Mouse (Mus musculus): ENCODE results near the gene H2-Ab1. TPM values are rescaled to one million over a fixed set of nuclear protein-coding genes. Genes with fewer than 3 reads are reported as not detected.

H2-Ab1 gene
- polyA plus RNA-seq, 1 experiment from 2014 or later, result 1.7 TPM

DNA sequence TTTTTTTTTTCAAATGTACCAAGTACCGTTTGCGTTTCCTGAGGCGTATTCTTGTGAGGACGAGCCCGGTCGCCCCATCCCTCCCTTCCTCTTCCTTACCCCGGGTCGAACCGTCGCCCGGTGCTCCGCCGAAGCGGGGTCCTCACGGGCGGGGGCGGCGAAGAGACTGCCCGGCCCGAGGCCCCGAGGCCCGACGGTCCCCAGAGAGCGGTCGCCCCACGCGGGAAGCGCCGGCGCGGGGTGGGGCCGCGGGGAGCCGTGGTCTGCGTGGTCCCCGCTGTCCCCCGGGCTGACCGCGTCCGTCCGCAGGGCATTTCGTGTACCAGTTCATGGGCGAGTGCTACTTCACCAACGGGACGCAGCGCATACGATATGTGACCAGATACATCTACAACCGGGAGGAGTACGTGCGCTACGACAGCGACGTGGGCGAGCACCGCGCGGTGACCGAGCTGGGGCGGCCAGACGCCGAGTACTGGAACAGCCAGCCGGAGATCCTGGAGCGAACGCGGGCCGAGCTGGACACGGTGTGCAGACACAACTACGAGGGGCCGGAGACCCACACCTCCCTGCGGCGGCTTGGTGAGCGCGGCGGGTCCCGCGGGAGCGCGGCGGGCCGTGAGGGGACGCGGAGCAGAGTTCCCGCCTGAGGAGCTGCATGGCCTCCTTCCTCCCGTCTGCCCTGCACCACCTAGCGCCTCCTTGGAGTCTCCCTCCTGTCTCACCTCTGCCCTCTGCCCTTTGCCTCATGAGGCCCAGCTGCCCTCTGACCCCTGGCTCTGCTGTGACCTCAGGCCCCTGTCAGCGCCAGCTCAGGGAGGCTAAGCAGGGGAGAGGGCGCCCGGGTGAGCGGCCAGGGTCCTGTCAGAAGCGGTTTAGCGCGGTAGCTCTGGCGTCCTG is 7.2 kb downstream of the H2-Ab1 start:
- Histone ChIP-seq H3K36me3 (no peaks in the 10 kb centered on the region), H3K4me2 (replicated peaks) (peak overlapping the region; percentile 98), H3K27me3 (peaks cover 29% of the 10 kb centered on the region), H3K9me3 (replicated peaks) (no peaks in the 10 kb centered on the region), H3K4me1 (peaks cover 23% of the 10 kb centered on the region), H3K9ac (peak overlapping the region; percentile 54), H3K27ac (no peak overlapping the region), H3K4me3 (peak overlapping the region; percentile 53)
- peak; percentile 26; the same call in 1 of the 2 replicates for ATAC-seq (ENCODE audit: low FRiP score)
- WGBS, result under 1% methylated on average over 92 of the region's 93 CpGs

DNA sequence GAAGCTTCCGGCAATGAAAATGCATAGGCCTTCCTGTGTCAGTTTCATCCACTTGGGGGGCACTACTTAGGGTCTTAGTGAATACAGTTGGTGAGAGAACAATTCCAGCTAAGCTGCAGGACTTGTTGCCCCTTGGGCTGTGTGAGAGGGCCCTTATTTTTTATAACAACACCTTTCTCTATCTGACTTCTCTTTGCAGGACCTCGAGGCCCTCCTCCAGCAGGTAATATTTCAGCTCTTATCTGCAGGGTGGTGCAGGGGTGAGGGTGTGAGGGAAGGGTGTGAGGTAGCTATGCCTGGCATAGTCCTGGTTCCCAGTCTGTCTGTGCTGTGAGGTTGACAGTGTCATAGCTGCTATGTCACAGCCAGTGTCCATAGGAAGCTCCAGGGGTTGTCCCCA is 10.8 kb downstream of the H2-Ab1 start:
- Histone ChIP-seq H3K9ac (no peak overlapping the region), H3K4me1 (peaks cover 18% of the 10 kb centered on the region), H3K9me3 (replicated peaks) (no peaks in the 10 kb centered on the region), H3K27me3 (peaks cover 23% of the 10 kb centered on the region), H3K4me3 (no peak overlapping the region), H3K36me3 (no peaks in the 10 kb centered on the region), H3K27ac (no peak overlapping the region), H3K4me2 (replicated peaks) (no peak overlapping the region)
- ATAC-seq (ENCODE audit: low FRiP score), result no peak
- 92% methylated on average over 2 of the region's 2 CpGs for WGBS

DNA sequence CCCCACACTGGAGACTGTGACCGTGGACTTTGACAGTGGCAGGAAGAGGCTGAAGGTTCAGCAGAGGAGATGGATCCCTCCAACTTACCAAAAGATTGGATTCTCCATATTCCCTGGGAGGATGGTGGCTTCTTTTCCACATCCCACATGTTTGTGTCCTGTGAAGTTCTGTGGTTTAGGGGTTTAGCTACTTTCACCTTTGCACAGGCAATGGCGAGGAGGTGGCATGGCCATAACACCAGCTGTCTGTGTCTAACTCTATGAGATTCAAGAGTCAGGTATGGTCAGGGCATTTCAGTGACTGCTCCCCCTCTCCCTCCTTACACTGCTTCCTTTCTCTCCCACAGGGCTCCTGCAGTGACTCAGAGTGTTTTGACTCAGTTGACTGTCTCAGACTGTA is 11.3 kb downstream of the H2-Ab1 start:
- ATAC-seq (ENCODE audit: low FRiP score), result no peak
- H3K9ac ChIP-seq, result no peak overlapping the region

GRCm38 (mm10) chr17:34269817-34270216 is 12.3 kb downstream of the H2-Ab1 start:
- peaks cover 5% of the 10 kb centered on the region for H3K4me1 ChIP-seq
- no peak overlapping the region for H3K9ac ChIP-seq
- 73% methylated on average over 4 of the region's 4 CpGs for WGBS
- no peak overlapping the region for H3K27ac ChIP-seq
- no peaks in the 10 kb centered on the region for H3K9me3 ChIP-seq (replicated peaks)
- no peak overlapping the region for H3K4me2 ChIP-seq (replicated peaks)
- ATAC-seq (ENCODE audit: low FRiP score), result no peak
- H3K27me3 ChIP-seq, result peaks cover 9% of the 10 kb centered on the region
- H3K36me3 ChIP-seq, result no peaks in the 10 kb centered on the region
- no peak overlapping the region for H3K4me3 ChIP-seq

More for the DNA sequence above, 11.3 kb downstream of the H2-Ab1 start:
- Histone ChIP-seq H3K27ac (no peak overlapping the region), H3K4me1 (peaks cover 13% of the 10 kb centered on the region), H3K36me3 (no peaks in the 10 kb centered on the region), H3K9me3 (replicated peaks) (no peaks in the 10 kb centered on the region), H3K4me2 (replicated peaks) (no peak overlapping the region), H3K4me3 (no peak overlapping the region), H3K27me3 (peaks cover 19% of the 10 kb centered on the region)
- 82% methylated on average over 2 of the region's 2 CpGs for WGBS

GRCm38 (mm10) chr17:34270230-34270629 is 12.7 kb downstream of the H2-Ab1 start:
- WGBS, result 91% methylated on average over 2 of the region's 2 CpGs
- no peak for ATAC-seq (ENCODE audit: low FRiP score)
- Histone ChIP-seq H3K27me3 (peaks cover 5% of the 10 kb centered on the region), H3K4me1 (peaks cover 1% of the 10 kb centered on the region), H3K9me3 (replicated peaks) (no peaks in the 10 kb centered on the region), H3K4me2 (replicated peaks) (no peak overlapping the region), H3K36me3 (no peaks in the 10 kb centered on the region), H3K9ac (no peak overlapping the region), H3K27ac (no peak overlapping the region), H3K4me3 (no peak overlapping the region)

- Histone ChIP-seq H3K9ac (no peak overlapping the region), H3K4me3 (no peak overlapping the region), H3K4me2 (replicated peaks) (no peak overlapping the region), H3K36me3 (no peaks in the 10 kb centered on the region), H3K27ac (no peak overlapping the region), H3K4me1 (no peaks in the 10 kb centered on the region), H3K9me3 (replicated peaks) (no peaks in the 10 kb centered on the region), H3K27me3 (no peaks in the 10 kb centered on the region; the same call in 1 of the 2 replicates)
- WGBS, result 78% methylated on average over 2 of the region's 2 CpGs
- no peak for ATAC-seq (ENCODE audit: low FRiP score)
These were observed 13.5 kb downstream of the H2-Ab1 start for GRCm38 (mm10) chr17:34270940-34271339.

GRCm38 (mm10) chr17:34272102-34272501 is 14.6 kb downstream of the H2-Ab1 start:
- WGBS, result 88% methylated on average over 1 of the region's 1 CpGs
- Histone ChIP-seq H3K27ac (no peak overlapping the region), H3K9ac (no peak overlapping the region), H3K36me3 (no peaks in the 10 kb centered on the region), H3K4me2 (replicated peaks) (no peak overlapping the region), H3K9me3 (replicated peaks) (no peaks in the 10 kb centered on the region), H3K27me3 (no peaks in the 10 kb centered on the region; the same call in 1 of the 2 replicates), H3K4me1 (no peaks in the 10 kb centered on the region), H3K4me3 (no peak overlapping the region)
- ATAC-seq (ENCODE audit: low FRiP score), result no peak

DNA sequence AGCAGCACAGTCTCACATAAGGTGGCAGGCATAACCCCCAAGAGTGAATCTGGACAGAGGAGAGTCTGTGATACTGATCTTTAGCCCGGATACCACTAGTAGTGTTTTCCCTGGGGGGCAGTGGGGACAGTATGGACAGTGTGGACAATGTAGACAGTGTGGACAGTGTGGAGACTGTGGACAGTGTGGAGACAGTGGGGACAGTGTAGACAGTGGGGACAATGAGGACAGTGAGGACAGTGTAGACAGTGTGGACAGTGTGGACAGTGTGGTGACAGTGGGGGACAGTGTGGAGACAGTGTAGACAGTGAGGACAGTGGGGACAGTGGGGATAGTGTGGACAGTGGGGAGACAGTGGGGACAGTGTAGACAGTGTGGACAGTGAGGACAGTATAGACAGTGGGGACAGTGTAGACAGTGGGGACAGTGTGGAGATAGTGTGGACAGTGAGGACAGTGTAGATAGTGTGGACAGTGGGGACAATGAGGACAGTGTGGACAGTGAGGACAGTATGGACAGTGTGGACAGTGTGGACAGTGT is 23.1 kb downstream of the H2-Ab1 start:
- WGBS, result 73% methylated on average over 1 of the region's 1 CpGs
- no peaks in the 10 kb centered on the region for H3K4me1 ChIP-seq
- no peak overlapping the region for H3K27ac ChIP-seq
- H3K9me3 ChIP-seq (replicated peaks), result no peaks in the 10 kb centered on the region
- H3K27me3 ChIP-seq, result 0 out of 2 replicates have a peak, but pooled peaks cover 3% of the 10 kb centered on the region
- no peak overlapping the region for H3K4me3 ChIP-seq
- H3K4me2 ChIP-seq (replicated peaks), result no peak overlapping the region
- no peak overlapping the region for H3K9ac ChIP-seq
- no peak for ATAC-seq (ENCODE audit: low FRiP score)
- H3K36me3 ChIP-seq, result no peaks in the 10 kb centered on the region

GRCm38 (mm10) chr17:34281836-34282235 is 24.3 kb downstream of the H2-Ab1 start:
- no peaks in the 10 kb centered on the region for H3K4me1 ChIP-seq
- 73% methylated on average over 1 of the region's 1 CpGs for WGBS
- ATAC-seq (ENCODE audit: low FRiP score), result no peak
- no peak overlapping the region for H3K9ac ChIP-seq
- H3K9me3 ChIP-seq (replicated peaks), result no peaks in the 10 kb centered on the region
- no peaks in the 10 kb centered on the region for H3K36me3 ChIP-seq
- no peak overlapping the region for H3K4me3 ChIP-seq
- H3K4me2 ChIP-seq (replicated peaks), result no peak overlapping the region
- H3K27me3 ChIP-seq, result 0 out of 2 replicates have a peak, but pooled peaks cover 3% of the 10 kb centered on the region
- H3K27ac ChIP-seq, result no peak overlapping the region

- H3K4me2 ChIP-seq (replicated peaks), result no peak overlapping the region
- no peak overlapping the region for H3K4me3 ChIP-seq
- no peak for ATAC-seq (ENCODE audit: low FRiP score)
- H3K9me3 ChIP-seq (replicated peaks), result no peaks in the 10 kb centered on the region
- no peaks in the 10 kb centered on the region for H3K4me1 ChIP-seq
- WGBS, result 79% methylated on average over 4 of the region's 4 CpGs
- H3K27ac ChIP-seq, result no peak overlapping the region
- no peaks in the 10 kb centered on the region for H3K36me3 ChIP-seq
- peaks cover 3% of the 10 kb centered on the region; the same call in 1 of the 2 replicates for H3K27me3 ChIP-seq
- H3K9ac ChIP-seq, result no peak overlapping the region
These were observed 27.9 kb downstream of the H2-Ab1 start for GRCm38 (mm10) chr17:34285371-34285770.

DNA sequence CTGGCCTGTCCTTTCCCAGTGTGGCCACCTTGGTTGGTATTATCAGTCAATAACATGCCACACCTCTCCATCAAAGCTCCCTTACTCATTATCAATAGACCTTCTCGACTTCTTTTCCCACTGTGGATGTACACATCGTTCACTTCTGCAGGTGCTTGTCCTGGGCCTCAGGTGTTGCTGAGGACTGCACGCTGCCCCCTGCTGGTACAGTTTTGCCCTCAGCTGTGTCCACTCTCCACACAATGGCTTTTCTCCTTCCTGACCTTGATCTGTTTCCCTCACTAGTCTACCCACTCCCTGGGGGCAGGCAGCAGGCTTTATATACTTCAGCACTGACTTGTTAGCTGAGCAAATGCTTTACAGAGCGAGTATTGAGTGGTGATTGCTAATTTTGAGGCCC is 28.4 kb downstream of the H2-Ab1 start:
- H3K4me2 ChIP-seq (replicated peaks), result no peak overlapping the region
- no peaks in the 10 kb centered on the region for H3K36me3 ChIP-seq
- H3K9me3 ChIP-seq (replicated peaks), result no peaks in the 10 kb centered on the region
- H3K9ac ChIP-seq, result no peak overlapping the region
- 42% methylated on average over 4 of the region's 4 CpGs for WGBS
- no peaks in the 10 kb centered on the region for H3K4me1 ChIP-seq
- no peak overlapping the region for H3K27ac ChIP-seq
- H3K4me3 ChIP-seq, result no peak overlapping the region
- peaks cover 3% of the 10 kb centered on the region; the same call in 1 of the 2 replicates for H3K27me3 ChIP-seq
- ATAC-seq (ENCODE audit: low FRiP score), result no peak

DNA sequence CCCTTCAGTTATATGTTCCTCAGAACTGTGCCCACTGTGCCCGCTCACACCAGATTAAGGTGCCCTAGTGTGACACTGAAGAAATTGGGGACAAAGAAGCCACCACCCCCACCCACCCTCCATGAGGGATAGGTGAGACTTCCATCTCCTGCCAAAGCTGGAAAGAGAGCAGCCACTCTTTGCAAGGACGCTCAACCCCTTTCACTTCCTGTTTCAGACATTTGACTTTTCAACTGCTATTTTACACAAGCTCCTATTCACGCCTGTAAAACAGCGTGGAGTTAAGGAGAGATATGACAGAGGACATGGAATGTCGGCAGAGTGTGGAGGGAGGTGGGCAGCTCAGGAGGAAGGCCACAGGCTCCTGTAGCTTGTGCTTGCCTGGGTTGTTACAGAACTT is 29.0 kb downstream of the H2-Ab1 start:
- Histone ChIP-seq H3K27me3 (peaks cover 3% of the 10 kb centered on the region; the same call in 1 of the 2 replicates), H3K36me3 (no peaks in the 10 kb centered on the region), H3K4me1 (0 out of 2 replicates have a peak, but pooled peaks cover 2% of the 10 kb centered on the region), H3K4me3 (no peak overlapping the region), H3K9me3 (replicated peaks) (no peaks in the 10 kb centered on the region), H3K9ac (no peak overlapping the region), H3K4me2 (replicated peaks) (no peak overlapping the region), H3K27ac (no peak overlapping the region)
- 88% methylated on average over 5 of the region's 5 CpGs for WGBS
- ATAC-seq (ENCODE audit: low FRiP score), result no peak
